Mouse (Mus musculus): ENCODE data around the gene Mycbp2. TPM values are rescaled to one million over a fixed set of nuclear protein-coding genes. Genes with fewer than 3 reads are reported as not detected.

The Mycbp2 gene
- total and polyA plus RNA-seq, 3 experiments = 25.9 to 60.1 (median 29.5) TPM

DNA sequence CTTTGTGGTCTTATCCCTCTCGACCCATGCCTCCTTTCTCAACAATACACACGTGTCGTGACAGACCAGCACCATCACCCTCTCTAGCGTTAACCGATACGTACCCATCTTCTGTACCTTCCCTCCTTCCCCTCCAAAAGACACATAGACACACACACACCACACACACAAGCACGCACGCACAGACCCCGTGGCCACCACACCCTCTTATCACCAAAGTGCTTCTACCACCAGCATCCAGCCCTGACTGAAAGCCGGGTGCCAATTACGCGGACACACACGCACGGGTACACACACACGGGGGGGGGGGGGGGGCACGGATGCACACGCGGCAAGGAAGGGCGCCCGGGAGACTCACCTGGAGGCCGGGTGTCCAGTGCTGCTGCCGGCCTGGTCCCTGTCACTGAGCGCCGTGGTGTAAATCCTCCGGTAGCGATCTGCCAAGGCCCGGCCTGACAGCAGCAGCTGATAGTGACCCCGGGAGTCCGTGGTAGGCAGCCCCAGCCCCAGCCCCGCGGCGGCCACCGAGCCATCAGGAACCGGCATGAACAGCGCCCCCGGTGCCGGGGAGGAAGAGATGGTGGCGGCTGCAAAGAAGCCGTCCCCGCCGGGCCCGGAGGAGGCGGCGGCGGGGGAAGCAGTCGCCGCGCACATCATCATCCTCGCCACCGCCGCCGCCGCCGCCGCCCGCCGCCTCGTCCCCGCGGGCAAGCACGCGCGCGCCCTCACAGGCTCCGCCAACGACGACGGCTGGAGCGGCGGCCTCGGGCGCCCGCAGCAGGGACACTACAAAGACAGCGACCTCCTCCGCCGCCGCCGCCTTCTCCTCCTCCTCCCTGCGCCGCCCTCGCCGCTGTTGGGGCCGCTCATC, 521 bp downstream of the Mycbp2 start:
- peak overlapping the region; percentile 95 for H3K4me2 ChIP-seq (ENCODE audit: insufficient read depth, low read depth, poor library complexity, severe bottlenecking)
- peak; percentile 51 for DNase-seq (ENCODE audit: extremely low read depth)
- H3K27me3 ChIP-seq (replicated peaks) = no peaks in the 10 kb centered on the region
- no peaks in the 10 kb centered on the region for H3K36me3 ChIP-seq (replicated peaks in 1 of 2; ENCODE audit: control insufficient read depth in 1 of 2, insufficient read depth in 1 of 2, low read length in 1 of 2)
- in situ Hi-C loops (cut with MboI; ENCODE audit: low pct_ligation_motif_present, low pct_unique_long_range_greater_than_20kb, low sequenced_read_pairs) (no loop called here), dilution Hi-C loops (cut with MboI; ENCODE audit: extremely low pct_ligation_motif_present, extremely low pct_unique_long_range_greater_than_20kb, low sequenced_read_pairs) (no loop called here)
- no peaks in the 10 kb centered on the region for H3K9me3 ChIP-seq (replicated peaks; ENCODE audit: low read length)
- peaks cover 41% of the 10 kb centered on the region for H3K79me2 ChIP-seq (replicated peaks; ENCODE audit: control insufficient read depth, extremely low read depth, insufficient read depth, poor library complexity, severe bottlenecking)
- peak; percentile 39; the same call in 1 of the 2 replicates for TF ChIP-seq MAX (IDR thresholded peaks at IDR 0.05; ENCODE audit: low read length)
- peak; percentile 69 for TF ChIP-seq BHLHE40 (IDR thresholded peaks at IDR 0.05; ENCODE audit: low read depth, low read length)
- no peak for TF ChIP-seq MAZ (IDR thresholded peaks at IDR 0.05; ENCODE audit: low read depth, low read length)
- TF ChIP-seq SIN3A (IDR thresholded peaks at IDR 0.05; ENCODE audit: low read length) = peak; percentile 55; the same call in 1 of the 2 replicates
- no peak for TF ChIP-seq ZC3H11A (IDR thresholded peaks at IDR 0.05; ENCODE audit: low read depth, low read length)
- peak; percentile 87; the same call in 1 of the 2 replicates for TF ChIP-seq UBTF (IDR thresholded peaks at IDR 0.05; ENCODE audit: low read depth, low read length)
- TF ChIP-seq KAT2A (IDR thresholded peaks at IDR 0.05; ENCODE audit: insufficient replicate concordance, low read length) = no peak
- no peak for TF ChIP-seq USF1 (IDR thresholded peaks at IDR 0.05; ENCODE audit: low read depth, low read length)
- TF ChIP-seq MAFK (IDR thresholded peaks at IDR 0.05; ENCODE audit: insufficient replicate concordance, low read length) = no peak
- TF ChIP-seq ZMIZ1 (IDR thresholded peaks at IDR 0.05; ENCODE audit: low read depth, low read length) = no peak
- no peak for TF ChIP-seq CTCF (conservative IDR thresholded peaks at IDR 0.05 in 1 of 2, IDR thresholded peaks at IDR 0.05 in 1 of 2; ENCODE audit: low read depth in 2 of 2, low read length in 2 of 2)
- TF ChIP-seq POLR2AphosphoS2 (IDR thresholded peaks at IDR 0.05; ENCODE audit: low read depth, low read length) = no peak
- TF ChIP-seq PAX5 (IDR thresholded peaks at IDR 0.05; ENCODE audit: low read length) = no peak
- TF ChIP-seq MXI1 (IDR thresholded peaks at IDR 0.05; ENCODE audit: low read depth, low read length) = peak; percentile 67
- peak; percentile 57; the same call in 1 of the 2 replicates for TF ChIP-seq MYC (IDR thresholded peaks at IDR 0.05; ENCODE audit: low read depth, low read length)
- peaks cover 15 to 54% of the 10 kb centered on the region in 2 experiments for H3K4me1 ChIP-seq (ENCODE audit: control insufficient read depth in 1 of 2, insufficient read depth in 2 of 2)
- peak overlapping the region; percentile 74 for H3K27ac ChIP-seq (ENCODE audit: insufficient read depth, low read depth)
- H3K4me3 ChIP-seq (replicated peaks in 1 of 3; ENCODE audit: low read depth in 2 of 3, low read length in 2 of 3, poor library complexity in 1 of 3) = peak overlapping the region; percentile 78 to 98 (median 87)
- H3K9ac ChIP-seq (ENCODE audit: insufficient read depth, low read depth) = peak overlapping the region; percentile 75

DNA sequence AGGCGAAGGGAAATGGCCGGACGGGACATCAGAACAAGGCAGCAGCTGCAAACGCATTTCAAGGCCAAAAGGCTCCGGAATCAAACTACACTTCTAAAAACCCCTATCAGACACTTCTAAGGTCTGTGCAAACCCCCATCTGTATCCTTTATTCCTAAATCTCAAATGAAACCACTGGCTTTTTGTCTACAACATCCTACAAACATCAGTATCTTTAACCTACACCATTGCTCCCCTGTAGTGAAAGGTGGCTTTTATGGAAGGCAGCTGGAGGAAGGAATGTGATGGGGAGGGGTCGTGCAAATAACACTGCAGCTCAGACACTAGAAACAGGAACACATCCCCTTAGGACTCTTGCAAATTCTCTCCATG, 1.1 kb downstream of the Mycbp2 start:
- H3K27me3 ChIP-seq (replicated peaks) = no peaks in the 10 kb centered on the region
- TF ChIP-seq KAT2A (IDR thresholded peaks at IDR 0.05; ENCODE audit: insufficient replicate concordance, low read length) (no peak), CHD1 (IDR thresholded peaks at IDR 0.05; ENCODE audit: low read depth, low read length) (no peak), HCFC1 (IDR thresholded peaks at IDR 0.05; ENCODE audit: low read depth, low read length) (no peak), MAX (IDR thresholded peaks at IDR 0.05; ENCODE audit: low read length) (no peak), USF2 (conservative IDR thresholded peaks at IDR 0.05; ENCODE audit: low read depth, low read length) (no peak), TBP (conservative IDR thresholded peaks at IDR 0.05; ENCODE audit: low read depth, low read length) (0 out of 2 replicates have a peak, but pooled peaks have one; percentile 28)
- H3K79me2 ChIP-seq (replicated peaks; ENCODE audit: control insufficient read depth, extremely low read depth, insufficient read depth, poor library complexity, severe bottlenecking) = peaks cover 44% of the 10 kb centered on the region
- H3K9ac ChIP-seq (ENCODE audit: insufficient read depth, low read depth) = peak overlapping the region; percentile 75
- in situ Hi-C loops (cut with MboI; ENCODE audit: low pct_ligation_motif_present, low pct_unique_long_range_greater_than_20kb, low sequenced_read_pairs) = no loop called here
- H3K4me2 ChIP-seq (ENCODE audit: insufficient read depth, low read depth, poor library complexity, severe bottlenecking) = peak overlapping the region; percentile 95
- no peaks in the 10 kb centered on the region for H3K9me3 ChIP-seq (replicated peaks; ENCODE audit: low read length)
- no peak for DNase-seq (ENCODE audit: extremely low read depth)
- peak overlapping the region; percentile 74 for H3K27ac ChIP-seq (ENCODE audit: insufficient read depth, low read depth)
- peaks cover 0 to under 1% of the 10 kb centered on the region in 2 experiments for H3K36me3 ChIP-seq (replicated peaks in 1 of 2; ENCODE audit: control insufficient read depth in 1 of 2, insufficient read depth in 1 of 2, low read length in 1 of 2)
- H3K4me1 ChIP-seq (ENCODE audit: control insufficient read depth in 1 of 2, insufficient read depth in 2 of 2) = peaks cover 15 to 54% of the 10 kb centered on the region in 2 experiments
- dilution Hi-C loops (cut with MboI; ENCODE audit: extremely low pct_ligation_motif_present, extremely low pct_unique_long_range_greater_than_20kb, low sequenced_read_pairs) = no loop called here
- peak overlapping the region; percentile 78 to 98 (median 87) for H3K4me3 ChIP-seq (replicated peaks in 1 of 3; ENCODE audit: low read depth in 2 of 3, low read length in 2 of 3, poor library complexity in 1 of 3)

All from CH12.LX (cell line).